Mouse (Mus musculus) G1E (cell line): ENCODE data around the gene Magi2. TPM values are rescaled to one million over a fixed set of nuclear protein-coding genes. Genes with fewer than 3 reads are reported as not detected.

ENCODE experiments used
- ATAC-seq: 2 replicates; pipeline ENCODE4 v1.8.0; 2016; ENCODE audit warnings: mild to moderate bottlenecking; ENCODE audit not compliant: insufficient number of reproducible peaks, poor library complexity, low FRiP score, severe bottlenecking; ENCODE audit errors: extremely low read depth
- DNase-seq: peaks from one replicate; pipeline ENCODE4 v3.0.0; 2012; ENCODE audit warnings: low spot score
- H3K27me3 ChIP-seq: 2 replicates; pipeline ENCODE4 v1.6.1; 2012; ENCODE audit warnings: mild to moderate bottlenecking, low read length, inconsistent platforms; ENCODE audit not compliant: insufficient read depth
- H3K36me3 ChIP-seq: replicated peaks from 2 replicates; pipeline ENCODE3; 2012; ENCODE audit warnings: mild to moderate bottlenecking, inconsistent platforms
- H3K4me1 ChIP-seq: 2 replicates; pipeline ENCODE4 v1.6.1; 2012; ENCODE audit warnings: low read depth, low read length, inconsistent platforms, mixed read lengths; ENCODE audit not compliant: insufficient read depth
- H3K4me3 ChIP-seq: 2 replicates; pipeline ENCODE4 v1.5.1; 2012; ENCODE audit warnings: low read depth, mild to moderate bottlenecking, inconsistent platforms, low read length, moderate library complexity, mixed read lengths
- H3K9me3 ChIP-seq: replicated peaks from 2 replicates; pipeline ENCODE4 v1.6.1; 2012; ENCODE audit warnings: inconsistent platforms
- CTCF ChIP-seq: IDR thresholded peaks from 2 replicates; pipeline ENCODE4 v1.5.1; 2012; ENCODE audit warnings: low read depth, low read length, inconsistent platforms, mixed read lengths
- GATA1 ChIP-seq: IDR thresholded peaks from 2 replicates; pipeline ENCODE4 v1.6.1; 2012; ENCODE audit warnings: borderline replicate concordance, low read length, inconsistent platforms, mixed read lengths
- GATA2 ChIP-seq: IDR thresholded peaks from 2 replicates; pipeline ENCODE4 v1.6.1; 2012; ENCODE audit warnings: low read depth, low read length, inconsistent platforms, borderline replicate concordance
- POLR2AphosphoS5 ChIP-seq: IDR thresholded peaks from 2 replicates; pipeline ENCODE4 v1.6.1; 2012; ENCODE audit warnings: low read depth, low read length, inconsistent platforms; ENCODE audit not compliant: insufficient replicate concordance
- TAL1 ChIP-seq: conservative IDR thresholded peaks from 2 replicates; pipeline ENCODE4 v1.6.1; 2012; ENCODE audit warnings: low read depth, low read length, inconsistent platforms, mixed read lengths
- polyA plus RNA-seq: library from polyadenylated mRNA; stranded (reverse); fragments of >175 nt; gene quantifications from 2 replicates; pipeline ENCODE4 v1.2.3, GENCODE M21; 2012
- total RNA-seq, 2 experiments: library from RNA; stranded (forward) in 1 of 2; stranded (reverse) in 1 of 2; fragments of 200-1000 nt in 1 of 2; fragments of >200 nt in 1 of 2; fragmentation: Nextera tagmentation in 1 of 2; gene quantifications; 2 replicates each; pipeline ENCODE4 v1.2.3; 2014 to 2017

Magi2 gene
- total and polyA plus RNA-seq, 3 experiments, result 0.69 to 1.3 (median 1.1) TPM

DNA sequence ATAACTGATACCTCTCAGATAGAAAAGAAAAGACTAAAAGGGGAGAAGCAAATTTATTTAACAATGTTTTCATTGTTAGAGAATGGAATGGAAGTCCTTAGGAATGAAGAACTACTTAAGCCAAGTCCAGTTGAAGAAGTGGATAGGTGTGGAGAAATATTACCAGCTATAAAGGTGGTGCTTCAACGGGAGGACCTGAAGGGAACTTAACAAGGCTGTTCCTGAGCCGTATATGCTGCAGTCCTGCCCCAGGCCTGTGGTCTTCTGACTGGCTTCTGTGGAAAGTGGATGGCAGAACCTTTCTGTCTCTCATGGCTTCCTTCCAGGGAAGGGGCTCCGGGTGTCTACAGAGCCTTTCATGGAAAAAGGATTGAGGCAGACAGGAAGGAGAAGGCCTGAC is 890.3 kb downstream of the Magi2 start:
- no peaks in the 10 kb centered on the region for H3K4me1 ChIP-seq
- no peak for DNase-seq
- H3K27me3 ChIP-seq, result no peaks in the 10 kb centered on the region
- H3K36me3 ChIP-seq, result no peaks in the 10 kb centered on the region
- no peak overlapping the region for H3K4me3 ChIP-seq
- TF ChIP-seq GATA2 (no peak), GATA1 (no peak), POLR2AphosphoS5 (no peak), TAL1 (no peak), CTCF (no peak)
- no peak for ATAC-seq
- H3K9me3 ChIP-seq, result no peaks in the 10 kb centered on the region

DNA sequence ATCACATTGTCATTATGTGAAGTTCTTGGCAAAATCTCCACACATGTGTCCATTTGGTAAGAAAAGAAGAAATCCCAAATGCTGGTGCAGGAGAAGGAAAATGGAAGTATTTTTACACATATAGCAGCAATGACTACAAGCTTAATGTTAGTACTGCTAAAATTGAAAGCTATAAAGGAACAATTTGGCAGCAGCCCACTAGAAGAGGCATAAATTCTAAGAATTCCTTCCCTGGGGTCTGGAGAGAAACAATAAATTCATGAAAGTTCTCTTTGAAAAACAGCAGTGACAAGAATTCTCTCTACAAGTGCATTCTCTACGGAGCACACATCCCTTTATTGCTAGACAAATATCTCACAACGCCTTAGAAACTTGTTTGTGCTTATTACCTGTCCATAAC is 913.4 kb downstream of the Magi2 start:
- DNase-seq (no peak), ATAC-seq (no peak)
- H3K9me3 ChIP-seq, result no peaks in the 10 kb centered on the region
- no peaks in the 10 kb centered on the region for H3K4me1 ChIP-seq
- H3K27me3 ChIP-seq, result no peaks in the 10 kb centered on the region
- H3K4me3 ChIP-seq, result no peak overlapping the region
- no peak for TF ChIP-seq TAL1
- H3K36me3 ChIP-seq, result no peaks in the 10 kb centered on the region

DNA sequence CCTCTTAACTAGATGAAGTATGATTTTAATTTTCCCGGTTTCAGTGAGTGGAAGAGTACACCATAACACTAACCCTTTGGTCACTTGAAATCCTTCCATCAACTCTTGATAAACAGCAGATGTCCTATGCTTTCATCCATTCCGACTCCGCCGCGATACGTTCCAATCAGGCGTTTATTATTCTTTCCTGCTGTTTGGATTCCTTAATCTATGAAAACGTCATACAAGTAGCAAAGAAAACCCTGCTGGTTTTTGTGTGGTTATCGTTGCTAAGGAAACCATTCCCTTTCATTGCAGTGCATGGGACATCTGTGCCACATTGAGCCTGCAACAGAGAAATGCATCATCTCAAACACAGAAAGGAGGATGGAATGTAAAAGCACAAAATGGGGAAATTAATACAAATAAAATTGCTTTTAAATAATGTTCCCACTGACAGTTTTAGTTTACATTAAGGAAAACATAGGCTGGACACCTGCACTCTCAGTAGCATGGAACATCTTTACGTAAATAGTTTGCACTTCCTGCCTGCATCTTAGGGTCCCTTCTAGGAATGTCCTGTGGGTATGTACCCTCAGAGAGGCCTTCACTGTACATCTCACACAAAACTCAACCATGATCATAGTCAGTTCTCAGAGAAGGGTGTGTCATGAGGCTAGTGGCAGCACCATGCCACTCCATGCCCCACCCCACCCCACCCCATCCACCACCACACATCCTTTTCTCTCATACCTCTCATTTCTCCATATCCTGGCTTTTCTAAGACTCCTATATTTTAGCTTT is 914.0 kb downstream of the Magi2 start:
- TF ChIP-seq GATA2 (no peak), POLR2AphosphoS5 (no peak), TAL1 (no peak), CTCF (no peak)
- H3K27me3 ChIP-seq, result no peaks in the 10 kb centered on the region
- H3K4me3 ChIP-seq, result no peak overlapping the region
- no peaks in the 10 kb centered on the region for H3K9me3 ChIP-seq
- no peaks in the 10 kb centered on the region for H3K4me1 ChIP-seq
- H3K36me3 ChIP-seq, result no peaks in the 10 kb centered on the region
- DNase-seq, result no peak
- no peak for ATAC-seq

DNA sequence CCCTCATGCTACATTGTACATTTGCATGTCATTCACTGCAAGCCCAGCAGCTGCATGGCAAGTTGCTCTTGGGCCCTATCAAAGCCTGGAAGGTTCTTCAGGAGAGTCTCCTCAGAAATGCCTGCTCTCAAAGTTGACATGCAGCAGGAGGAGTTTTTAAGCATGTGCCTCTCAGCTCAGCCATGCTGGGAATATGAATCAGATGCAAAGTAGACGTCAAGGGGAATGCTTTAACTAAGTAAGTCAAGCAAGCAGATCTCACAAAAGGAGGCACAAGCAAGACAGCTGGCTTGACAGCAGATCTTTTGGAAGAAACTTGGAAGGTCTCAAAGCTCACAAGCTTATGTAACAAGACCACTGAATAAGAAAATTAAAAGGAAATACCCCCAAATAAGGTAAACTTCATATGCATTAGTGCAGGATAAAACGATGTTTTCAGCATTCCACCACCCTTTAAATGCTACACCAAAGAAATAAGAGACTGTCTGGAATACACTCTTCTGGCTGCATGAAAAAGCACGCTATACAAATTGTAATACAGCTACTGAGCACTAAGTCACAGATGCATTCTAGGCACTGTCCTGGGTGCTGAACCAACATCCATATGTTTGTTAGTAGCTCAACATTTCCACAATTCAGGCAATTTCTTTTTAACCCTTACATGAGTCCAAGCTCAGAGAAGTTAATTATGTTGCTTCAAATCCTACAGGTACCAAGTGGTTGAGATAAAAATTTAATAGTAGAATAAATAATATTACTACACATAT is 926.7 kb downstream of the Magi2 start:
- no peak overlapping the region for H3K4me3 ChIP-seq
- no peaks in the 10 kb centered on the region for H3K27me3 ChIP-seq
- DNase-seq (no peak), ATAC-seq (no peak)
- no peaks in the 10 kb centered on the region for H3K4me1 ChIP-seq
- H3K9me3 ChIP-seq, result no peaks in the 10 kb centered on the region
- no peaks in the 10 kb centered on the region for H3K36me3 ChIP-seq
- no peak for TF ChIP-seq CTCF
- no peak for TF ChIP-seq GATA2
- TF ChIP-seq POLR2AphosphoS5, result no peak

DNA sequence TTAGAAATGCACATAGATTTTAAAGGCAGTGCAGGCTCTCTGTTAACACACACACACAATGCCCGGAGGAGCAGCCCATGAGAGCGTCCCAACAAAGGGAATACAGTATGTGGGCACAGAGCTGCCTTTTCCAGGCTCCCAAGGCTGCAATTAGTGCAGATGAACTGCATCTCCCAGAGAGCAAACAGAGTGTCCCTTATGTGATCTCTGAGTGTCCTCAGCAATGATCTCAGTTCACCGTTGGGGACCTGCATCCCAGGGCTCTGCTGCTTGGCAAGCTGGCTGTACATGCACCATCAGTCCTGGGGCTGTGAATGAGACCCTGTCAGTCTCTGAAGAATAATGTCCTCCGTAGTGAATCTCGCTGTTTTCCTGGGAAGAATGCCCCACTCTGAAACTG is 969.9 kb downstream of the Magi2 start:
- no peak for DNase-seq
- TF ChIP-seq CTCF (no peak), GATA1 (no peak), POLR2AphosphoS5 (no peak), GATA2 (no peak), TAL1 (no peak)
- H3K27me3 ChIP-seq, result no peaks in the 10 kb centered on the region
- H3K4me3 ChIP-seq, result no peak overlapping the region
- H3K4me1 ChIP-seq, result no peaks in the 10 kb centered on the region
- no peaks in the 10 kb centered on the region for H3K36me3 ChIP-seq
- H3K9me3 ChIP-seq, result no peaks in the 10 kb centered on the region
- ATAC-seq, result no peak

DNA sequence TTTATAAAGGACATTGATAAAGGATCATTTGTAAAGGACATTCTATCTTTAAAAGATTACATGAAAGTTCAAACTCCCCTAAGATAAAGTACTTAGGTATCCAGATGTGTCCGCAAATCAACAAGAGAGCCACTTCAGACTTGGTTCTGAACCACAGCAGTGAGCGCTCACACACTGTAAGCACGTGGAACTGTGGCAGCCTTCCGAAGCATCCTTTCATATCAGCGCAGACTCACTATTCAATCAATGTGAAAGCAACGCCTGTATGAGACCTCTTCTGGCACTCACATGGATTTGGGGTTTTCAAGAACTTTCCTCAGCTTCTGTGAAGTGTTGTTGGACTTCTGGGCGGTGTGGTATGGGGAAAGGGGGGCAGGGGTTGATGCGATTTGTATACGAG is 970.6 kb downstream of the Magi2 start:
- no peak for ATAC-seq
- no peaks in the 10 kb centered on the region for H3K27me3 ChIP-seq
- no peaks in the 10 kb centered on the region for H3K4me1 ChIP-seq

DNA sequence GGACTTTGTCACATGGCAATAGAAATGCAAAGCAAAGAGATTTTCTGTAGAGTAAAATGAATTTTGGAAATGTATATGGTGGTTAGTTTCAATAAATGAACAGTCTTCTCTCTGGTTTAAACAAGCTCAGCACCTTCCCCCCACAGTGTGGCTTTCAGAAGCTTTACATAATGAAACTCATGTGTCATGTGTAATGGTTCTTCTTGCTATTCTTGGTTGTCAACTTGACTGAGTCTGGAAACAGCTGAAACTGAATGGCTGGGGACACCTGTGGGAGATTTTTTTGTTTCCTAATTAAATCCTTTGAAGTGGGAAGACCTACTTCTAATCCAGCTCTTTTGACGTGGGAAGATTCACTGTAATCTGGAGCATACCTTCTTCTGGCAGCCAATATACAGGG is 974.5 kb downstream of the Magi2 start:
- Histone ChIP-seq H3K9me3 (no peaks in the 10 kb centered on the region), H3K4me3 (no peak overlapping the region), H3K4me1 (no peaks in the 10 kb centered on the region), H3K36me3 (no peaks in the 10 kb centered on the region), H3K27me3 (no peaks in the 10 kb centered on the region)
- TF ChIP-seq TAL1, result no peak
- no peak for TF ChIP-seq GATA2
- no peak for TF ChIP-seq CTCF
- TF ChIP-seq POLR2AphosphoS5, result no peak
- TF ChIP-seq GATA1, result no peak
- DNase-seq (no peak), ATAC-seq (no peak)

More for the DNA sequence above, 970.6 kb downstream of the Magi2 start:
- no peak overlapping the region for H3K4me3 ChIP-seq
- H3K36me3 ChIP-seq, result no peaks in the 10 kb centered on the region
- no peak for DNase-seq
- no peak for TF ChIP-seq GATA1
- no peak for TF ChIP-seq POLR2AphosphoS5
- no peaks in the 10 kb centered on the region for H3K9me3 ChIP-seq
